Mouse (Mus musculus): ENCODE data around the gene Nav1. TPM values are rescaled to one million over a fixed set of nuclear protein-coding genes. Genes with fewer than 3 reads are reported as not detected.

Nav1 gene
- 2.6 TPM for total RNA-seq (2023)

GRCm38 (mm10) chr1:135607019-135607418 lies at the start of gene Nav1:
Gene Nav1 (minus strand): TSS chr1:135607295.

GRCm38 (mm10) chr1:135429901-135430668 lies 177.0 kb downstream of the Nav1 start, which contains the start of gene Ipo9:
Gene Ipo9 (minus strand): TSS chr1:135430499.

Other genes starting within 250 kb of the Nav1 start
- gene Shisa4, start 232.1 kb downstream of the Nav1 start, total RNA-seq (2023): 4.1 TPM
- 84.8 TPM for gene Ipo9, start 176.8 kb downstream of the Nav1 start, total RNA-seq (2023)
- gene Csrp1, start 112.8 kb upstream of the Nav1 start, total RNA-seq (2023): 79.9 TPM
- not detected for gene Phlda3, start 158.8 kb upstream of the Nav1 start, total RNA-seq (2023)
- 1.3 TPM for gene Tnni1, start 172.1 kb upstream of the Nav1 start, total RNA-seq (2023)
- gene Lad1, start 211.3 kb upstream of the Nav1 start, total RNA-seq (2023): 0.73 TPM
- gene Tnnt2, start 229.1 kb upstream of the Nav1 start, total RNA-seq (2023): not detected

Data from CD4-positive naive resting alpha-beta T cell, adult 76 days (primary cell).